Mouse (Mus musculus) small intestine, adult 2 months (tissue): ENCODE results near the gene Prkd3.

Source experiments
- CTCF ChIP-seq: fragments of 200-500 bp; IDR thresholded peaks from 2 replicates; pipeline ENCODE4 v1.5.1; 2012; ENCODE audit warnings: low read depth, mild to moderate bottlenecking, control low read depth, inconsistent platforms, low read length, moderate library complexity, mixed read lengths; ENCODE audit not compliant: insufficient replicate concordance, insufficient read length; ENCODE audit errors: extremely low read depth
- POLR2A ChIP-seq: fragments of 200-500 bp; IDR thresholded peaks from 2 replicates; pipeline ENCODE4 v1.6.1; 2012; ENCODE audit warnings: low read depth, mild to moderate bottlenecking, control low read depth, inconsistent platforms, low read length, moderate library complexity

GRCm38 (mm10) chr17:78994931-78995820 is 25.4 kb downstream of the Prkd3 start:
- TF ChIP-seq CTCF: no peak
- no peak for TF ChIP-seq POLR2A
